Mouse (Mus musculus) layer of hippocampus, adult 2 months (tissue): ENCODE measurements around the gene Fkbp8. TPM values are rescaled to one million over a fixed set of nuclear protein-coding genes. Genes with fewer than 3 reads are reported as not detected.

ENCODE experiments used
- DNase-seq, 2 experiments: peaks; one replicate each; pipeline ENCODE4 v3.0.0; 2022; ENCODE audit warnings: low spot score in 2 of 2
- H3K27ac ChIP-seq: fragments of 200-600 bp; 2 replicates; pipeline ENCODE4 v1.8.1; 2022
- H3K4me3 ChIP-seq: fragments of 200-600 bp; 2 replicates; pipeline ENCODE4 v1.8.1; 2022; ENCODE audit warnings: mild to moderate bottlenecking
- CTCF ChIP-seq: fragments of 200-600 bp; conservative IDR thresholded peaks from 2 replicates; pipeline ENCODE4 v1.8.1; 2022; ENCODE audit warnings: antibody characterized with exemption, mild to moderate bottlenecking, moderate library complexity
- total RNA-seq, 2 experiments: library from RNA; stranded (reverse); gene quantifications; 2 replicates each; pipeline ENCODE4 v1.2.3; 2021

Gene Fkbp8
- total RNA-seq, 2 experiments from 2014 or later, result 447 to 453 TPM

GRCm38 (mm10) chr8:70540013-70540506, 12.5 kb downstream of the Fkbp8 start:
- no peak for DNase-seq
- peak overlapping the region; percentile 96 for H3K27ac ChIP-seq

GRCm38 (mm10) chr8:70540507-70541071, 13.1 kb downstream of the Fkbp8 start:
- H3K4me3 ChIP-seq, result peak overlapping the region; percentile 99
- H3K27ac ChIP-seq, result peak overlapping the region; percentile 96; the same call in 1 of the 2 replicates
- TF ChIP-seq CTCF, result no peak
- DNase-seq, result no peak

More at GRCm38 (mm10) chr8:70540013-70540506, 12.5 kb downstream of the Fkbp8 start:
- no peak for TF ChIP-seq CTCF
- H3K4me3 ChIP-seq, result peak overlapping the region; percentile 99

- peak; percentile 32 for TF ChIP-seq CTCF
- no peak for DNase-seq
- peak overlapping the region; percentile 96; the same call in 1 of the 2 replicates for H3K27ac ChIP-seq
- H3K4me3 ChIP-seq, result peak overlapping the region; percentile 99
Observed at GRCm38 (mm10) chr8:70541081-70541480, 13.6 kb downstream of the Fkbp8 start.

- peak; percentile 77 for TF ChIP-seq CTCF
- Histone ChIP-seq H3K27ac (0 out of 2 replicates have a peak overlapping the region, but pooled peaks have one; percentile 6), H3K4me3 (no peak overlapping the region)
- no peak for DNase-seq
Observed at GRCm38 (mm10) chr8:70544200-70544687, 16.7 kb downstream of the Fkbp8 start.

DNA sequence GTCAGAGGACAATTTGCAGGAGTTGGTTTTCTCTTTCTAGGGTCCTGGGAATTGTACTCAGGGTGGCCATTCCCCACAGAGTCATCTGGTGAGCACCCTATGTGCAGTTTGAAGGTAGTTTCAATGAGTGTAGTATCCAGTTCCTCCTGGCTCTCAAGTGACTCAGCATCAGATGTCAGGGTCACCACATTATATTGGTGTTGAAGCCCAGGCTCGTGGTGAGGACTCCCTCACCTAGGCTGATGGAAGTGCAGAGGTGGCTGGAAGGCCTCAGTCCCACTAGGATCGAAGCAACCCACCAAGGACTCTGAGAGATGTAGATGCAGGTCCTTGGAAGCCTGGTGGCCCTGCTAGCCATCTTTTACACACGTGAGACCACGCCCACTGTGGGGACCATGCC, 18.9 kb downstream of the Fkbp8 start:
- no peak overlapping the region for H3K27ac ChIP-seq
- DNase-seq, result no peak
- no peak for TF ChIP-seq CTCF
- no peak overlapping the region for H3K4me3 ChIP-seq

DNA sequence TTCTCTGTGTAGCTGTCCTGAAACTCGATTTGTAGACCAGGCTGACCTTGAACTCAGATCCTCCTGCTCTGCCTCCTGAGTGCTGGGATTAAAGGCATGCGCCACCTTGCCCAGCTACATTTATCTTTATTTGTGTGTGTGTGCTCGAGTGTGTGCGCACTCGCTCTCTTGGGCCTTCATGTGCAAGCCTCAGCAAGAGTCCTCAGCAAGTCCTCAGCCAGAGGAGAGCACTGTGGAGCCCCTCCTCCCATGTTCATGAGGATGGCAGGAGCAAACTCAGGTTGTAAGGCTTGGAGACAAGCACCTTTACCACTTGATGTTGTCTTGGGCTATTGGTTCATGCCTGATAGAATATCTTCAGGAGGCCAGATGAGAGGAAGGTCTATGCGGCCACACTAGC, 20.2 kb downstream of the Fkbp8 start:
- no peak for TF ChIP-seq CTCF
- Histone ChIP-seq H3K27ac (no peak overlapping the region), H3K4me3 (no peak overlapping the region)
- no peak for DNase-seq

DNA sequence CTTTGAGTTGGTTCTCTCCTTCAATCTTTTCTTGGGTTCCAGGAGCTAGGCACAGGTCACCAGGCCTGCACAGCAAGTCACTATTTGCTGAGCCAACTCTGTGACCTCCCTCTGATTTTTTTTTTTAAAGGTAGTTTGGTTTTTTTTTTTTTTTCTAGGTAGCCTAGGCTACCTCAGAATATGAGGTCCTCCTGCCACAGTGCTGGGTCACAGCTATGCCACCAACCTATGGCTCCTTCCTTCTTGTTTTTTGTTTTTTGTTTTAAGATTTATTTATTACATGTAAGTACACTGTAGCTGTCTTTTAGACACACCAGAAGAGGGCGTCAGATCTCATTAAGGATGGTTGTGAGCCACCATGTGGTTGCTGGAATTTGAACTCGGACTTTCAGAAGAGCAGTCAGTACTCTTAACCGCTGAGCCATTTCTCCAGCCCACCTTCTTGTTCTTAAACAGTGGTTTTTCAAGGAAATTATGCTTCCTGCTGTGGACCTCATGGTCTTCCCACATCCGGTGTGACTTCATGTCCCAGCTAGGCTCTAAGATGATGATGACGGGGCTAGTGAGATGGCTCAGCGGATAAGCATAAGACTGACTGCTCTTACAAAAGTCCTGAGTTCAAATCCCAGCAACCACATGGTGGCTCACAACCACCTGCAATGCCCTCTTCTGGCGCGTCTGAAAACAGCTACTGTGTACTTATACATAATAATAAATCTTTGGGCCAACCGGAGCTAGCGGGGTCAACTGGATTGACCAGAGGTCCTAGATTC, 22.1 kb downstream of the Fkbp8 start:
- DNase-seq, result no peak
- H3K4me3 ChIP-seq, result no peak overlapping the region
- no peak overlapping the region for H3K27ac ChIP-seq
- TF ChIP-seq CTCF, result peak; percentile 45

DNA sequence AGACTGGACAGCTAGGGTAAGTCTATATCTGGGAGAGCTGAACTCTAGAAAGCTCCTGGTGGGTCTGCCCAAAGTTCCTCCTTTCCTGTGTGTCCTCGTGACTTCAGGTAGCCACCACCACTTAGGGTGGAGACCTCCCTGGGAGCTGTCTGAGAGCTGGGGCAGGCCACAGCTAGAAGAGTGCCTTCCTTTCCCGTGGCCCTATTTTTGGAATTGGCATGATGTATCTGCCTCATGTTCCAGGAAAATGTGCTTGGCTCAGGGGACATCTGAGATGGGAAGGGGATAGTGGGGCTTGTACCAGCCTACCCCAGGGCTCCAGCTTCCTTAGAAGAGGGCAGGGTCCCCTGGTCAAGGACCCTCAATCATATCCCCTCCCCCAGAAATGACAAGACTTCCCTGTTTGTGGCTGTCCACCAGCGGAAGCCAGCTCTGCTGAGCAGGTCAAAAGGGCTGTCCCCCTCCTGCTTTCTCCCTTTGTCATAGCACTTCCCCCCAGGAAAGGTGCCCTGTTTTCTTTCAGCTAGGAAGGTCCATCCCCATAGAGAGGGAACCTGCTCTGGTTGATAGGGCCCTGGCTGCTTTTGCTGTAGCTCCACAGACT, 24.1 kb downstream of the Fkbp8 start:
- H3K27ac ChIP-seq, result peak overlapping the region; percentile 73
- DNase-seq, result no peak
- H3K4me3 ChIP-seq, result no peak overlapping the region; the same call in 1 of the 2 replicates
- TF ChIP-seq CTCF, result no peak

DNA sequence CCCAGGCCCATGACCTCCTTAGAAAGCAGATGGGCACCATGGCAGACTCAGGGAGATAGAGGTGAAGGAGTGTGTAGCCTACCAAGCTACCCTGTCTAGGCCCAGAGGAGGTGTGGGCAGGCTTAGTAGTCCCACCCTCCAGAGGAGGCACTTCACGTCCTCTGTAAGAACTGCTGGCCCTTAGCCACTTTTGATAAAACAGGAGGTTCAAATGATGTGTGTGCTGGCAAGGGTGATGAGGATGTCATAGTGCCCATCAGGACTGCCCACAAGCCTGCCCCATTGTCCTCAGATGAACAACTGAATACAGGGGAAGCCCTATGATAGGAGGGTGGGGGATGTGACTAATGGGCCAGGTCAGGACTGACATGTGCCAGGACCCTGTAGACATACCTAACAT, 25.3 kb downstream of the Fkbp8 start:
- Histone ChIP-seq H3K27ac (peak overlapping the region; percentile 73), H3K4me3 (no peak overlapping the region)
- TF ChIP-seq CTCF, result no peak
- DNase-seq, result no peak

- Histone ChIP-seq H3K4me3 (no peak overlapping the region), H3K27ac (peak overlapping the region; percentile 73)
- DNase-seq, result no peak
- TF ChIP-seq CTCF, result no peak
Observed at GRCm38 (mm10) chr8:70553740-70554139, 26.2 kb downstream of the Fkbp8 start.

- no peak for TF ChIP-seq CTCF
- H3K27ac ChIP-seq, result no peak overlapping the region
- DNase-seq, result no peak
- H3K4me3 ChIP-seq, result no peak overlapping the region
Observed at GRCm38 (mm10) chr8:70555079-70555747, 27.7 kb downstream of the Fkbp8 start.

DNA sequence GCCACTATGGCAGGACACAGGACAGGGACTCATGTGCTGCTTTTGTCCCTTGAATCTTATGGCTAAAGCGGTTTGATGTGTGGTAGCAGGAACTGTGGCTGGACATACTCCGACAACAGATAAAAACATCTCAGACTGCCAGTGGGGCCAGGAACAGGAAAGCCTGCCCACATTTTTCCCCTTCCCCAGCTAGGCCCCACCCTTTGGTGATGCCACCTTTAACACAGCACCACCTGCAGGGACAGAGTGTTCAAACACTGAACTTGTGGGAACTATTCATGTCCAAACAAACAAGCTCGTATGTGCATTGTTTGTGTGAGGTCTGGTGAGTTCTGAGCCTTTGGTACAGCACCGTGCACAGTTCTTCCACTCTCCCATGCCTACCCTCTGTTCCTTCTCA, 30.8 kb downstream of the Fkbp8 start:
- H3K27ac ChIP-seq, result peak overlapping the region; percentile 72
- peak; percentile 46 for TF ChIP-seq CTCF
- no peak for DNase-seq
- no peak overlapping the region for H3K4me3 ChIP-seq

- Histone ChIP-seq H3K4me3 (no peak overlapping the region), H3K27ac (peak overlapping the region; percentile 80)
- no peak for DNase-seq
- peak; percentile 62 for TF ChIP-seq CTCF
Observed at GRCm38 (mm10) chr8:70558983-70559382, 31.5 kb downstream of the Fkbp8 start.
